Mouse (Mus musculus): ENCODE data around the gene Gm10188.

Gm10188 gene

DNA sequence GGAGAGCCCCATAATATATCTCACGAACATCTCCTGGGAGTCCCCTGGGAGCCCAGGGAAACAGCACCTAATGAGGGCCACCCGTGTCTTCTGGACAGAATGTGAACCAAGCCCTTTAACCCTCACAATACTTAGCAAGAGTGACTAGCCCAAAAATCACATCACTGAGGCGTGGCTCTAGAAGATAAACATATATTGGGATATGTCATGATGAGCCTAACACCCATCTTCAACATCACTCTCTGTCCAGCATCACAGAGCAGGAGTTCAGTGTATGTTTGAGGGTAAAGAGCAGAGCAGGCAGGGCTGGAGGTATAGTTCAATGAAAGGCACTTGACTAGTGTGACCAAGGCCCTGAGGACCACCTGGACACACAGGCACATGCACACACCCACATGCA, at the start of gene Gm10188:
Gene Gm10188 (minus strand): TSS at position 101 of the 400 bp plus-strand sequence.
- DNase-seq = no peak

DNA sequence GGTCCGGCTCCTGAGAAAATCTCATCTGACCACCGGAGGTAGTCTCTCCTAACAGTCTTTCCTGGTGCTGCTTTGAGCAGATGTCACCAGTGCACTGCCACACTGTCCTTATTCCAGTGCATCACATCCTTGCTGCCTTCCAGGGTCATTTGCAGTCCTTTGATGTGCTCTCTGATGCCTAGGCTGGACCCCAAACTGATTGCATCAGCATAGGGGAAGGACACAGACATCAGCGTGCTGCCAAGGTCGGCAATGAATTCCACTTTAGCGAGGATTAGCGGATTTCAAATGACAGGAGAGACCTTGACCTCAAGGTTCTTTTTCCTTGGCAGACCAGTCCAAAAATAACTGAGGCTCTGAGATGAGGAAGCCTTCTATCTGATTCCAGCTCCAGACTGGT, 47.6 kb upstream of the Gm10188 start:
- DNase-seq = no peak

DNA sequence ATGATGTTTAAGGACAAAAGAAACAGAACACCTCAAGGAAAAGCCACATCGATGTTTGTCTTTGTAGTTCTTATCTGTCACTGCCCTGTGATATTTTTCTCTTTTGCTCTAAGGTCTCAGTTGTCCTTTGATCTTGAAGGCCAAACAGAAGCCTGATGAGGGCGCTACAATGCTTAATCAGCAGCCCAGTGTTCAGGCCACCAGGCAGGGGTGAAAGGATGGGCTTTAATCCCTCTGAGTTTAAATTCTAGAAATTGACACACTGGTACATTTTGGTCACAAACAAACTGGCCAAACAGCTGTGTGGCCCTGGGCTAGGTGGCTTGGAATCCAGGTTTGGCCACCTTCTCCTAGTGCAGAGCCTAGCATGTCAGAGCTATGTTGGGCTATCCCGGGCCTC, 47.1 kb upstream of the Gm10188 start:
- DNase-seq = no peak

DNA sequence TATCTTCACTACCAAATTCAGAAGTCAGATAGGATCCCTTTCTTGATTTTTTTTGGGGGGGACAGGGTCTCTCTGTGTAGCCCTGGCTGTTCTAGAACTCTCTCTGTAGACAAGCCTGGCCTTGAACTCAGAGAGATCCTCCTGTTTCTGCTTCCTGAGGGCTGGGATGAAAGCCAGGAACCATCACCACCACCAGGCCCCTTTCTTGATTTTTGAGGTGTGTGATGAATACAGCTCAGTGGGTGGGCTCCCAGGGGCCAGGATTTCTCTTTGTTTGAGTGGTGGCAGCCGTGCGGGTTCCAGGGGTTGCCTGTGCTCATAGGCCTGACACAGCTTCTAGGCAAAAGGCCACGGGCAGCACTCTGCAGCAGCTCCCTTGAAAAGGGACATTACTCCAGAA, 41.7 kb upstream of the Gm10188 start:
- no peak for DNase-seq

DNA sequence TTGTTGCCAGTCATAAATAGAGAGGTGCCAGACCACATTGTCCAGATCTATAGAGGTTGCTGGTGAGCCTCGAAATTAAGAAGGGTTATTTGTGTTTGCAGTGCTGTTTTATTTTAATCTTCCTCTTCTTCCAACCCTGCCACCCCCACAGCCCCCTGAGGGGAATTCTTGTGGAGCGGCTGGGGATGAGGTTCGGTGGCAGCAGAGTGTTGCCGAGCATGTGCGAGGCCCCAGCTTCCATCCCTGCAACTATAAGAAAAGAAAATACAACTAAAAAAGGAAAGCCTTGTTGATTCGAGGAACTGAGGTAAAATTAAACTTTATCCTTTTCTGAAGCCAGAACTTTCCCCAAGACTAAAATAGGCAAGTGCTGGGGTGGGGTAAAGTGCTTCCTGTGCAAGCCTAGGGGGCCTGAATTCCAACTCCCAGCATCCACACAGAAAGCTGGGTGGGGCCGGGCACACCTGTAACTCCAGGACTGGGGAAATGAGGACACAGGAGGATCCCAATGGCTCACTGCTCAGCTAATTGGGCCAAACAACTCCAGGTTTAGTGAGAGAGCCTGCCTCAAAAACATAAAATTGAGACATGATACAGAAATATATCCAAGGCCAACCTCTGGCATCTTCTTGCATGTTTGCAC, 39.0 kb upstream of the Gm10188 start:
- DNase-seq = no peak

DNA sequence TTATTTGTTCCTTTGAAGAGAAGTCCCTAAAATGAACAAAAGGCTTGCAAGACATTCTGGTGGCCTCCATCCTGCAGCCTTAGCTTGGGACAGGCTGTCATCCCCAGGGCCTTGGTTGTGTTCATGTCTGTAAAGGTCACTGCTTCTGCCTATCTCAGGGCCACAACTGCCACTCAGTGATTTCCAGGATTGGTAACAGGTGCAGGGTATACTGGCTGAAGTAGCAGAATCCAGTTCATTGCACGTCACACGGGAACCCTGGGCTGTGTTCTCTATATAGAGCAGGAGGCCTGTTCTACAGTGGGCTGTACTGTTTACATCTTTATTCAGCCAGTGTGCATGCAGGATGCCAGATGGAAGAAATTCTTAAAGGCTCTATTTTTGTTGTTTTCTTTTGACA, 38.4 kb upstream of the Gm10188 start:
- DNase-seq = no peak

DNA sequence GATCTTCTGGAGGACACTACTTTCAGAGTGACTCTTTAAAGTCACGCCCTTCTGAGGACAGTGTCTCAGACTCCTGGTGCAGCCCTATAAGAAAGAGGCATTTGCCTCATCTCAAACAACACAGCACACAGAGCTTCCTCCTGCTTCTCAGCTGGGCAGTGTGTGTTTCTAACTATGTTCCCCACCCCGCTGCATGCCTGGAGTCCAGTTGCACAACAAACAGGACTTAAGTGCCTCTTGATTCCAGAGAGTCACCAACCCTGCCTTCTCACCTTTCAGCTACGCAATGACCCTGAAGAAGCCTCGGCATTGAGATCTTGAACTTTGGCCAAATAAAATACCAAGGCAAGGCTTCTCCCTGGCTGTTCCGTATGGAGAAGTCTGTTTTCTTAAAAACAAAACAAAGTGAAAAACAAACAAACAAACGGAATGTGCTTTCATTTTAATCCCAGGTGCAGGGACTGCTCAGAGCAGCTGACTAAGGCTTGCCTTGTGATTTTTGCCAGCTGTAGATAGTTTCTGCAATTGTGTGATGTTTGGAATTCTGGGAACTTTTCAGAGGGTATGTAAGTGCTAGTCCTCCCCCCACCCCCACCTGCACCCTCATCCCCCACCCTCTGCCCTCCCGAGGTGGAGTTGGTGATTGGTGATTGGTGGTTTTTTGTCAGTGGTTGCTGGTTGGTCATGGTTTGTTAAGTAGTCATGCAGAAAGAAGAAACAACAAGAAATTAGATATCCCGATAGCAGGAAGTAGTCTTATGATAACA, 37.4 kb upstream of the Gm10188 start:
- no peak for DNase-seq

DNA sequence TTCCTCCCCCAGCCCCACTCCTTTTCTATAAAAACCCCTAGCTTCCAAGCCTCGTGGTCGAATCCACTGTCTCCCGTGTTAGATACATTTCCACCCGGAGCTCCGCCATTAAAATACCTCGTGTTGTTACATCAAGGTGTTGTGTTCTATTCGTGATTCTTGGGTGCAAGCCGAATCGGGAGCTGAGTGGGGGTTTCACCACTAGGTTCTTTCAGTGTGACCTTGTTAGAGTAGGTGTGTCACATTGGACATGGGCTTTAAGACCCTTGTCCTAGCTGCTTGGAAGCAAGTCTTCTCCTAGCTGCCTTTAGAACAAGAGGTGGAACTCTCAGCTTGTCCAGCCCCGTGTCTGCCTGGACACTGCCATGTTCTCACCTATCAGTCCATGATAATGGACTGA, 36.4 kb upstream of the Gm10188 start:
- DNase-seq = no peak

DNA sequence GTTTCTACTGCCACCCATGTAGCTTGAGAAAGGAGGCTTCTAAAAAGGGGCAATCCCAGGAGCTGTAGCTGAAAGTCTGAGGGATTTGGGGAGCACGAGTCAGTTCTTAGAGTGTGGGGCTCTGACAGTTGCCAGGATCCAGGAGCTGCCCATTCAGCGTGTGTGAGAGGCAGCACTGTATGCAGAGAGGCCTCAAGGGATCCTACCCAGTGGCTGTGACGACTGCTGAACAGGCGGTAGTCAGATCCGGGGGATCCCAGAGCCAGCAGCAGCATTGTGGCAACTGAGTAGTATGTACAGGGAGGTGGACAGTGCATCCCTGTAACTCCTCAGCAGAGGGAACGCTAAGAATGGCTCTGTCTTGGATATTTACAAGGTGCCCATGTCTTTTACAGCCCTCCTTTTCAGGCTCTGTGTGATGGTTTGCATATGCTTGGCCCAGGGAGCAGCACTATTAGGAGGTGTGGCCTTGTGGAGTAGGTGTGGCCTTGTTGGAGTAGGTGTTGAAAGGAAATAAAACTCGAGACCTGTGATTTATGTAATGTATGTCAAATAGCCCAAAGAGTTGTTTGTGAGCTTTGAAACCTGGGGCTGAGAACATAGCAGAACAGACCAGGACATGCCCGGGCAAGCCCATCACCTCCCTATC, 35.8 kb upstream of the Gm10188 start:
- no peak for DNase-seq

DNA sequence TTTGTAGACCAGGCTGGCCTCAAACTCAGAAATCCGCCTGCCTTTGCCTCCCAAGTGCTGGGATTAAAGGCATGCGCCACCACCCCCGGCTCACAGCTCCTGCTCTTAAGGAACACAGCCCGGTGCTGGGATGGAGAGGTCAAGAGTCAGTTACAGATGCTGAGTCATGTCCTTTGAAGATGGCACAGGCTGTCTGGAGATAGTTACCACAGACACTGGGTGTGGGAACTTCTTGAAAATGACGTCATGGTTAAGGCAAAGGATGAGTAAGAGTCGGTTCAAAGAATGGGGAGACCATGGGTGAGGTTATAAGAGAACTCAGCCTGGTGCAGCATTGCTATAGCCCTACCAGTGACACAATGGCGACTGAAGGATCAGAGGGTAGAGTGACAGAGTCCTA, 35.0 kb upstream of the Gm10188 start:
- no peak for DNase-seq

DNA sequence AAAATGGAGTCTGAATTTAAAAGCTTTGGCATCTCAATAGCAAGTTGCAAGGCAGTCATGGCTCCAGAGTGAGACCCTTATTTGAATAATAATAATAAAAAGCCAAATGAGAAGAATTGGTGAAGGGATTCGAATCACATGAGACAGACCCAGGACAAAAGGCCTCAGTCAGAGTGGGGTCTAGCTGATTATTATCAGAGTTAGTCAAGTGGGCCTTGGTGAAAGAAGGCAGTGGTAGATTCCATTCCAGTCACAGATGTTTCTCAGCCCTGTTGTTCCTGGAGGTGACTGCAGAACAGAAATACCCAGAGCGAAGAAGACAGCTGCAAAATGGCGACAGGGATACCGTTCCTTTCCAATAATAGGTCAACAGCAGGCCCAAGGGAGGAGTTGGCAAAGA, 34.1 kb upstream of the Gm10188 start:
- no peak for DNase-seq

DNA sequence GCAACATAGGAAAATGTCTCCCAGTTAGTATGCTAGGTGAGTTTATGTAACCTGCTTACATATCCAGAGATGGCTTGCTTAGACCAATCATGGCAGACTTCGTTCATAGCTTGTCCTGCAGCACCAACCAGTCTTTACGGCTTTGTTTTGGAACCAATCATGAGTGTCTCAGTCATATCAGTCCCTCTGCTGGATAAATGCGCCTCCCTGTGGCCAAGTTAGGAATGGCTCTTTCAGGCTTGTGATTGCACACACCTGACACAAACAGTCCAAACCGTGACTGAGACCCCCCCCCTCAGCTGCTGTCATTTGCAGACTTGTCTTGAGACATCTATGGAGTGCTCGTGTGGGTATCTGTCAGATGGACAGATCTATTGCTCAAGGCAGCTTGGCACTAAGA, 31.5 kb upstream of the Gm10188 start:
- DNase-seq = no peak

DNA sequence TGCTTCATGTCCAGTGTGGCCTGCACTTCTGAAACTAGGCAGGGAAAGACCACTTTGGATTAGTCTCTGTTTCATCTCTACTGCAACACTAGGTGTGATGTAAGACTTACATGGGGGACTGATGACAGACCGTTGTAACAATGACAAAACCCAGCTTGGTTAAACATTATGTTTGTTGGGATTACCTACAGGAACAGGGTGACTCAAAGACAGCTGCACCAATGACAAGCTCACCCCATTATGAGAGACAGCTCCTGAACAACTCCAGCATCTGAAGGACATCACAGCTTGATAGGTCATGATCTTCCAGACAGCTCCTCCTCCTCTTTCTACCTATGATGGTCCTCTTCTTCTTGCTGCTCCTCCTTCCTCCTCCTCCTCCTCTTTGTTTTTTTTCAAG, 30.8 kb upstream of the Gm10188 start:
- no peak for DNase-seq

DNA sequence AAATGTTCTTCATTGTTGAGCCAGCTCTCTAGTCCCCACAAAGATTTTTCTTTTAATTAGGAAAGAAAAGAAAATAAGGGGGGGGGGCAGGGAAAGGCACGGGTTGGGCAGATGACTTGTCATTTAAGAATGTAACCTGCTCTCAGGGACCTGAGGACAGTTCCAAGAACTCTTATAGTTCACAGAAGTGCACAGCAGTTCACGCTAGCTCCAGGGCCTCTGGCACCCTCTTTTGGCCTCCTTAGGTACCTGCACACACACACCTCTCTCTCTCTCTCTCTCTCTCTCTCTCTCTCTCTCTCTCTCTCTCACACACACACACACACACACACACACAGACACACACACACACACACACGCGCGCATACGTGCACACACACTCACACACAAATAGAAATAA, 24.9 kb upstream of the Gm10188 start:
- DNase-seq = no peak

DNA sequence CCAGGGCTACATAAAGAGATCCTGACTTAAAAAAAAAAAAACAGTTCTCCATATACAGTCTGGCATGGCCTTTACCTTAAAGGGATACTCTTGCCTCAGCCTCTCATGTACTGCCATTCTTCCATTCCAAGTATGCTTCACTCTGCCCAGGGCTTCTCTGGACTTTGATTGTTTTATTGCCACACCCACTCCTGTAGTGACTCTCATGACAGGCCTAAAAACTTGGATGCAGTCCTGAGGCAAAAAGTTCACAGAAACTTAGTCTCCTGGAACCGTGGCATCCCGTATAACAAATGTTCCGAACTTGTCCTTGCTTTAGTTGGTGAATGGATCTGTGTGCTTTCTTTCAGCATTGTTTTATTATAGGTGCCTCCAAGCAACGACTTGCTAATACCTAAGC, 17.1 kb upstream of the Gm10188 start:
- no peak for DNase-seq

DNA sequence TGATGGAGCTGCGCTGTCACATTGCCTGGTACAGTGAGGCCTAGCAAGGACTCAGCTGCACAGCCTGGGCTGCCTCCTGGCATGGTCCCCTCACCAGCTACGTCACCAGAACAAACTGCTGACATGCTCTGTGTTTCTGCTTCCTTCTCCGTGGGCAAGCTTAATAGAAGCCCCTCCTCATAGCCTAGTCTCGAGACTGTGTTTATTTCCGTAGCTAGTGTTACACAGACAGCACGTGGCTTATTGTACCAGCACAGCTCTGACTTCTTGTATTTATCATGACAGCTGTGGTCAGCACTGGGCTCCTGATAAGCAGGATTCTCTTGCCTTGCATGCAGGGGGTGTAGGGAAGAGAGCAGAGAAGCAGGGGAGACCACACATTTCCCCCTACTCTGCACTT, 16.6 kb upstream of the Gm10188 start:
- DNase-seq = no peak

DNA sequence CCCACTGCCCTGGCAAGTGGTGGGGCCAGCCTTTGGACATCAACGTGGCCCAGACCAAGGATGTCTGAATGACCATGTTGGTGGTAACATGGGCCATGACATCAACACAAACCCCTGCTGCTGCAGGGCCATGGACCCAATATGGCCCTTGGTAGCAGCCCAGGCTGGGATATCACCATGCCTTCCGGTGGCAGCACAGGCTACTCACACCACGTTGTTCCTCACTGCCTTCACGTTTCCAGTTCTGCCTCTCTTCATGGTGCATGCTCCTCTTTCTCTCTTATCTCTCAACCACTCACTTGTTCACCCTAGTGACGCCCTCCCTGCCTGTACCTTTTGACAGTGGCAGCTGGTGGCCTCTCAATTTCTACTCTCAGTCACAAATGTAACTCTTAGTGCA, 15.4 kb upstream of the Gm10188 start:
- no peak for DNase-seq

DNA sequence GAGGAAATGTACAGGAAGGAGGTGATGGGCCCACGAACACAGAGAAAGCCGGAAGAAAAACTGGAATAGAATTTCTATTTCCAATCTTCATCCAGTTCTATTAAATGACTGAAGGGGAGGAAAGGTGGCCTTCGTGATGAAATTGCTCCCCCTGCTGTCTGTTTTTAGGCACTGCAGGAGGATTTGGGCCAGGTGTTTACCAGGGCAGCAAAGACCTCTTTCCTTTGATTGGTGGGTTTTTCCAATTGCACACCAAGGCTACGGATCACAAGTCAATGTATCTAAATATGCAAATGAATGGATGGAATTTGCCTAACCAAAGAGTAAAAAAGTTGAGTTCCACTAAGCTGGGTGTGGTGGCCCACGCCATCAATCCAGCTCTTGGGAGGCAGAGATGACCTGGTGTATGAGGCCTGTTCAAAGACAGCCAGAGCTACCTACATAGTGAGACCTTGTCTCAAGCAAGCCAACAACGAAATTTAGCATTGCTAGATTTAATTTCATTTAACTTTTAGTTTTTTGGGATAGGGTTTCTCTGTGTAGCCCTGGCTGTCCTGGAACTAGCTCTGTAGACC, 8.1 kb upstream of the Gm10188 start:
- peak; percentile 81 for DNase-seq

DNA sequence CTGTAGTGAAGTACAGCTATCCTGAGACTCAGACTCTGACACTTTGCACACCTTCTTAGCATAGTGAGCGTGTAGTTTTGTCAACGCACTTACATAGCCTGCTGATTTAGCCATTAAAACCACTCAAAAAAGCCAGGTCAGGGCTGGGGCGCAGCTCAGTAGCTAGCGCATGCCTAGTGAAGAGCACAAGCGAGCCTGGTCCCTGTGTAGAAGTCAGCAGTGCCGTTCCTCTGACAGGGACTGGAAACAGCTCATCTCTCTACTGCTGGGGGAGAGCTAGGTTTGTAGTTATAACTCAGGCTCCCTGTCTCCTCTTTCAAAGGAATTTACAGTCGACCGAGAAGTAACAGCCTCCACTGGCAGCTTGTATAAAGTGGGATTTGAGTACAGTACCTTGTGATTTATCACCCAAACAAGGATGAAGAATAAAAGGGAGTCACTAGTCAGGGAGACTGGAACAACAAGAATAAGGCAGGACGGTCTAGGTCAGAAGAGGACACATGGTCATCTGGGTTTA, 5.2 kb upstream of the Gm10188 start:
- DNase-seq = no peak

DNA sequence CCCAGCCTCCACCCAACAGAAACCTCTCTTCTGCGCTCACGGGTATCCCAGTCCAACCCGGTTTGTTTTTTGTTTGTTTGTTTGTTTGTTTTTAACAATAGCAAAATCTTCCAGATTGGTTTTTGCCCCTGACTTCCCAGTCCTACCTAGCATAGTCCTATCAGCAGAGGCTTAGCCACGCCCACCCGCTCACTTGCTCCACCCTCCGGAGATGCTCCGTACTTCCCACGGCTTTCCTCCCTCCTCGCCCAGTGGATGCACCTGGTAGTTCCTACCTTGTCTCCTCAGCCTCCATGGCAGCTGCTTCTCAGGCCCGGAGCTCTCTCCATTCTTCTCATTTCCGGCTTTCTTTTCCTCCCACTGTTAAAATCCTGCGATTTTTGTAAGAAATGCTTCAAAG, 4.0 kb upstream of the Gm10188 start:
- no peak for DNase-seq

DNA sequence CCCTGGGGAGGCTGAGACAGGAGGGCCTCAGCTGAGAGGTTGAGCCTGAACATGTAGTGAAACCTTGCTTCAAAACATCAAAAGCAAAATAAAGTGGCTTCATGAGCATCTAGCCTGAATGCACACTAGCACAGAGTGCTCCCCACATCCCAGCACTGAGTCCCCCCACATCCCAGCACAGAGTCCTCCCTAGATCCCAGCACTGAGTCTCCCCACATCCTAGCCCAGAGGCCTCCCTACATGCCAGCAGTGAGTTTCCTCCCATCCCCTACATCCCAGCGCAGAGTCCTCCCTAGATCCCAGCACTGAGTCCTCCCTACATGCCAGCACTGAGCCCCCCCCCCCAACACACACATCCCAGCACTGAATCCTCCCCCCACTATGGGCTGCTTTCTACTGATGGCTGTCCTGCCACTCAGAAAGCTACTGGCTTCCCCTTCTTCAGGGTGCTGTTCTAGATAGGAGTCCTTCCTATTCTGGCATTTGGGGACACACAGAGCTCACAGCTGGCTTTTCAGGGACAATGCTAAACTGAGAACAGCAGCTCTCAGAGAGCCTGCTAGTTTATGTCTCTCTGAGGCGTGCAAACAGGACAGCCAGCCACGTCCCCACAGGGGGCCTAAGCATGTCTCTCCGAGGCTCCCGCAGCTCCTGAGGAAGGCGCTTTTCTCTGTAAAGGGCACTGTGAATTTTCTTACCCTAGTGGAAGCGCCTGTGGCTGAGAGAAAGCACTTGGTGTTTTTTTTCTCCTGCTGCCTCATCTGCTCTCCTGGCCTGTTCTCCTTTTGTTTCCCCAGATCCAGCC, 2.1 kb upstream of the Gm10188 start:
- DNase-seq = no peak

DNA sequence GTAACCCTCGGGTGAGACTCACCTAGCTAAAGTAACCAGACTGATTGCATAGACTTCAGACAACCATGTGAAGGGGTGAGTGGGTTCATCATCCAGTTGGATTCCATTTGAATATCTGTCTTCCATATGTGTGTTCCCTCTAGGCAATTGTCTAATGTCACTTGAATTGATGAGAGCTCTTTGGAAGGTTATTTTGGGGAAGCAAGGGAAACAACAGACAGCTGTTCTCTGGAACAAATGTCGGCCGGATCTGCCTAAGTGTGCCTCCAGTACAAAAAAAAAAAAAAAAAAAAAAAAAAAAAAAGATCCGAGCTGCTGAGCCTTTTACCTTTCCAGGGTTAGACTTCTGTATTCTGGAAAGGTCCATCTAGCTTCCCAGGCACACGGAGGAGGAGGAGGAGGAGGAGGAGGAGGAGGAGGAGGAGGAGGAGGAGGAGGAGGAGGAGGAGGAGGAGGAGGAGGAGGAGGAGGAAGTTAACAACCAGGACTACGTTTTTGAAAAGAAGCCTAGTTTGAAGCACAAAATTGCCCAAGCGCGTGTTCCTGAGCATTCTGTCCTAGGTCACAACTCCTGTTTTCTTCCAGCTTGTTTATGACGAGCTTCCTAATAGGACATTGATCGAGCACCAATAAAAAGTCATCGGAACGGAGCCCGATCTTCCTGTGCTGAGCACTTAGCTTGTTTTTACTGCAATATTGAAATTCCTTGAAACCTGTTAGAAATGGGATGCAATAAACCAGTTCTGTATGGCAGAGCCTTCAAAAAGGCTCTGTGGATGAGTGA, 3.1 kb downstream of the Gm10188 start:
- no peak for DNase-seq

Data from cerebellum, adult 9-10 months (tissue).